Comparison of ENCODE assay signal across 13 mouse cellular contexts in the genomic region with DNA sequence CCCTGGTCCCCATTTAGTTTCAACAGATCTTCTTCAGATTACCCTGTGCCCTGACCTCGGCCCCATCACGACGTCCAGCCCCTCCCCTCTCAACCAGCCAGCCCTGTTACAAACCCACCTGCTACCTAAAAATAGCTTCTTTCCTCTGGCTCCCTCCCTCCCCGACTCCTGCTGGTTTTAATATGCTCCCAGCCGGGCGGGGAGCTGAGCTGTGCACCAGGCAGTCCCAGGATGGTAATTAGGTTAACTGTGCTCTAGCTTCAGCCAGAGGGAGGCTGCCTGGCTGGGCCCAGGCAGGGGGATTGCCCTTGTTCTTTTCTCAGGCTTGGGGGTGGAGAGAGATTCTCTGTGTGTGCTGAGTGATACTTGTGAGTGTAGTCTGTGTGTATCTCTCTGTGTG. TPM values are rescaled to one million over a fixed set of nuclear protein-coding genes. Genes with fewer than 3 reads are reported as not detected.
DNase-seq lines count a peak whose midpoint lies in the region; ATAC-seq and TF ChIP-seq lines count a peak whose summit lies in the region.
"Had no signal": no experiment of that assay in that cellular context is flagged by ENCODE, and none has a peak within 500 bp of the region (broad histone marks: within the 10 kb centered on the region; RNA-seq: fewer than 3 reads in every experiment).

No protein-coding gene starts in this region.

- H3K9ac ChIP-seq in forebrain, postnatal 0 days = no peak overlapping the region
- H3K9ac ChIP-seq in midbrain, embryonic 13.5 days (replicated peaks) = peak overlapping the region; percentile 48; the same call in 1 of the 2 replicates

- peak; percentile 52 for ATAC-seq in forebrain, postnatal 0 days
- ATAC-seq in midbrain, embryonic 13.5 days = peak; percentile 76
- ATAC-seq: lung, postnatal 0 days had no signal

- TF ChIP-seq CTCF in forebrain, postnatal 0 days (IDR thresholded peaks at IDR 0.05; ENCODE audit: low read depth) = no peak

- H3K27me3 ChIP-seq in forebrain, postnatal 0 days (ENCODE audit: insufficient read depth, low read length) = no peaks in the 10 kb centered on the region
- no peaks in the 10 kb centered on the region for H3K27me3 ChIP-seq in midbrain, embryonic 13.5 days

- peak; percentile 59 to 65 for DNase-seq in cerebellum, postnatal 25 days
- no peak for DNase-seq in cerebellum, adult 11 months
- peak; percentile 3 for DNase-seq in Muller cell, postnatal 12 days (ENCODE audit: inconsistent ontology term)
- DNase-seq in forebrain, postnatal 0 days = no peak
- no peak for DNase-seq in adrenal gland, postnatal 4 days (ENCODE audit: low spot score in 2 of 2)
- no peak for DNase-seq in urinary bladder, adult 18-20 months (ENCODE audit: low spot score in 2 of 2)
- DNase-seq in lung, postnatal 4 days = no peak
- DNase-seq: adrenal gland, postnatal 36 days; kidney, postnatal 25 days; right cerebral cortex, postnatal 14 days had no signal

- WGBS in forebrain, postnatal 0 days = 1% methylated on average over 6 of the region's 6 CpGs
- WGBS in midbrain, embryonic 13.5 days = 0% methylated on average over 6 of the region's 6 CpGs

- H3K4me2 ChIP-seq in forebrain, postnatal 0 days (ENCODE audit: low read depth) = no peak overlapping the region
- no peak overlapping the region for H3K4me2 ChIP-seq in midbrain, embryonic 13.5 days (replicated peaks)

- H3K27ac ChIP-seq in forebrain, postnatal 0 days (ENCODE audit: low read depth, low read length) = no peak overlapping the region
- peak overlapping the region; percentile 82 for H3K27ac ChIP-seq in midbrain, embryonic 13.5 days

- no peak overlapping the region for H3K4me3 ChIP-seq in forebrain, postnatal 0 days (ENCODE audit: low read depth, low read length)
- no peak overlapping the region for H3K4me3 ChIP-seq in midbrain, embryonic 13.5 days (replicated peaks)

- no peaks in the 10 kb centered on the region for H3K9me3 ChIP-seq in forebrain, postnatal 0 days (ENCODE audit: low read length)
- H3K9me3 ChIP-seq in midbrain, embryonic 13.5 days = no peaks in the 10 kb centered on the region

- H3K36me3 ChIP-seq in forebrain, postnatal 0 days (ENCODE audit: insufficient read depth) = no peaks in the 10 kb centered on the region
- H3K36me3 ChIP-seq in midbrain, embryonic 13.5 days = no peaks in the 10 kb centered on the region

- H3K4me1 ChIP-seq in forebrain, postnatal 0 days (ENCODE audit: insufficient read depth) = 0 out of 2 replicates have a peak, but pooled peaks cover 5% of the 10 kb centered on the region
- peaks cover 40% of the 10 kb centered on the region for H3K4me1 ChIP-seq in midbrain, embryonic 13.5 days (replicated peaks)

RNA-seq across cellular contexts. Expression of a gene that starts 5.8 kb away (rescaled TPM):
- 60.2 and 70.5 TPM in 2 replicates for total RNA-seq in forebrain, postnatal 0 days (2014; rRNA removed)
- 39.4 and 44.6 TPM in 2 replicates for polyA plus RNA-seq in forebrain, postnatal 0 days (2015; fragmentation: Nextera tagmentation; extraction: Ambion mirVana)
- 91.4 and 124 TPM in 2 replicates for polyA plus RNA-seq in midbrain, embryonic 13.5 days (2015; fragmentation: Nextera tagmentation; extraction: Ambion mirVana)
- 1 to 10 TPM; 7.5 to 7.9 TPM for total RNA-seq in adrenal gland, postnatal 4 days (2021)
- polyA plus RNA-seq: C2C12; lung, postnatal 0 days had no signal

RNA-seq across cellular contexts. Expression of a gene that starts 22.6 kb away (rescaled TPM):
- 115 and 132 TPM in 2 replicates for total RNA-seq in forebrain, postnatal 0 days (2014; rRNA removed)
- 663 and 665 TPM in 2 replicates for polyA plus RNA-seq in forebrain, postnatal 0 days (2015; fragmentation: Nextera tagmentation; extraction: Ambion mirVana)
- polyA plus RNA-seq in midbrain, embryonic 13.5 days (2015; fragmentation: Nextera tagmentation; extraction: Ambion mirVana) = 563 and 580 TPM in 2 replicates
- total RNA-seq in adrenal gland, postnatal 4 days (2021) = 100 to 1,000 TPM; 433 to 459 TPM

RNA-seq across cellular contexts. Expression of a gene that starts 22.7 kb away (rescaled TPM):
- total RNA-seq in forebrain, postnatal 0 days (2014; rRNA removed) = 0.29 and 0.54 TPM in 2 replicates
- 0.25 and 1.0 TPM in 2 replicates for polyA plus RNA-seq in forebrain, postnatal 0 days (2015; fragmentation: Nextera tagmentation; extraction: Ambion mirVana)
- polyA plus RNA-seq in midbrain, embryonic 13.5 days (2015; fragmentation: Nextera tagmentation; extraction: Ambion mirVana) = 0.34 TPM in 1 of 2 replicates, not detected in the other
- total RNA-seq in adrenal gland, postnatal 4 days (2021) = 1 to 10 TPM; 1.6 to 1.7 TPM
- polyA plus RNA-seq: C2C12 had no signal

RNA-seq across cellular contexts. Expression of a gene that starts 56.7 kb away (rescaled TPM):
- 42.7 and 49.1 TPM in 2 replicates for total RNA-seq in forebrain, postnatal 0 days (2014; rRNA removed)
- 111 and 126 TPM in 2 replicates for polyA plus RNA-seq in forebrain, postnatal 0 days (2015; fragmentation: Nextera tagmentation; extraction: Ambion mirVana)
- polyA plus RNA-seq in midbrain, embryonic 13.5 days (2015; fragmentation: Nextera tagmentation; extraction: Ambion mirVana) = 70.1 and 72.7 TPM in 2 replicates
- total RNA-seq in adrenal gland, postnatal 4 days (2021) = 10 to 100 TPM; 46.8 to 53.9 TPM

Comparison
In these comparisons a context has a peak if more than half of its experiments do, and no peak if none do; other contexts are left out.
1. DNase-seq: peak in cerebellum, postnatal 25 days (2 of 2) and Muller cell, postnatal 12 days (single experiment); none in cerebellum, adult 11 months (single experiment), forebrain, postnatal 0 days (single experiment), adrenal gland, postnatal 4 days (0 of 2), urinary bladder, adult 18-20 months (0 of 2) and lung, postnatal 4 days (0 of 2).